Mouse (Mus musculus) brain, adult 2 months (tissue): ENCODE data around the gene Helt.
"Not testable (repeated sequence)": the region's sequence is repeated elsewhere in the genome, so short reads cannot be mapped to it uniquely, and the experiment has no call there.

Source experiments
- DNase-seq: peaks from one replicate; pipeline ENCODE4 v3.0.0; 2011; ENCODE audit warnings: low read depth, low spot score

The Helt gene

DNA sequence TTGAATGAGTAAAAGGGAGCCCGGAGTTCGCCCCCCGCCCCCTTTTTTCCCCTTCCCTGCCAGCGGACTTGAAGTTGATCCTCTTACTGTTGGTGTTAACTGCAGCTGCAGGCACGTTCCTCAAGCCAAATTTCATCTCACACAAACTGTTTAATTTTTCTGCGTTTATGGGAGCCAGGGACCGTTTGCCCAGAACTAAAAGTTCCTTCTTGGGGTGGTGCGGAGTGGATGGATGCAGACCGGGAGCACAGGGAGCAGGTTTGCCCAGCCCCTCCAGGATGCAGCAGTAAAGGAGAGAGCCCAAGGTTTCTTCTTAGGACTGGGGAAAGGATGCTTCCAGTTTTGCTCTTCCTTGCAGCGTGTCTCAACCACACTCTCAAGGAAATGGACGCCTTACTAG lies 2.1 kb upstream of the Helt start:
- DNase-seq: no peak

DNA sequence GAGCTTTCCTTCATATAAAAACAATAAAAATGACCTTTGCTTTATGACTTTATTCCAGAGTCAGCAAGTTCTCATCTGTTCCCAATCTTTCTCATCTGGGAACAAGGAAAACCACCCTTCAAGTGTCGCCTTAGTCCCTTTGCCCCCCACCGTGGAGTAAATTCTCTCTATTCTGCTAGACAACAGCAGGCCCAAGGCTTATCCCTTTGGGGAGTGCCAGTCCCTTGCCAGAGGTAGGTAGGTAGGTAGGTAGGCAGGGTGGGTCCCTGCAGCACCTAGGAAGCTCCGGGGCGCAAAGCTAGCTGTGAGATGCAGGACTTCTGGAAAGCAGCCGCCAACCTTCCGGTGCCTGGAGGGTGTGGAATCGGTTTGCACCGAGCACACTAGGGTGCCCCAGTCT lies 1.5 kb upstream of the Helt start:
- no peak for DNase-seq

DNA sequence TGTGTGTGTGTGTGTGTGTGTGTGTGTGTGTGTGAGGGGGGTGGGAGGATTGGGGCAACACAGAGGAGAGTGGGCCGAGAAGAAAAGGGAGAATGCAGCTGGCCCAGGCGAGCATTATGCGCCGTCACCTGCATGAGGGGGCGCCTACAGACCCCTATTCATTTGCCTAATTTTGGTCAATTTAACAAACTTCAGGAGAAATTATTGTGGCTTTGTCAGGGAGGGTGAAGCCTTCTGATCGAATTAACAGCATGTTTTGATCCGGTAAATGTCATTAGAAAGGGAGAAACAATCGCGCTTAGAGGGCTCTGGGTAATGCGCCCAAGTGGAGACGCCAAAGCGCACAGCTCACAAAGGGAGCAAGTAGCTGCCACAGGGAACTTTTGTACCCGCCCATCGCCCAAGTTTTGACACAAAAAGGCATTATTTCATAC lies 647 bp upstream of the Helt start:
- DNase-seq: no peak

- DNase-seq: peak; percentile 81
Observed at GRCm38 (mm10) chr8:46293741-46294151, 725 bp downstream of the Helt start.

- DNase-seq: no peak
Observed at GRCm38 (mm10) chr8:46293201-46293600, 1.3 kb downstream of the Helt start.

DNA sequence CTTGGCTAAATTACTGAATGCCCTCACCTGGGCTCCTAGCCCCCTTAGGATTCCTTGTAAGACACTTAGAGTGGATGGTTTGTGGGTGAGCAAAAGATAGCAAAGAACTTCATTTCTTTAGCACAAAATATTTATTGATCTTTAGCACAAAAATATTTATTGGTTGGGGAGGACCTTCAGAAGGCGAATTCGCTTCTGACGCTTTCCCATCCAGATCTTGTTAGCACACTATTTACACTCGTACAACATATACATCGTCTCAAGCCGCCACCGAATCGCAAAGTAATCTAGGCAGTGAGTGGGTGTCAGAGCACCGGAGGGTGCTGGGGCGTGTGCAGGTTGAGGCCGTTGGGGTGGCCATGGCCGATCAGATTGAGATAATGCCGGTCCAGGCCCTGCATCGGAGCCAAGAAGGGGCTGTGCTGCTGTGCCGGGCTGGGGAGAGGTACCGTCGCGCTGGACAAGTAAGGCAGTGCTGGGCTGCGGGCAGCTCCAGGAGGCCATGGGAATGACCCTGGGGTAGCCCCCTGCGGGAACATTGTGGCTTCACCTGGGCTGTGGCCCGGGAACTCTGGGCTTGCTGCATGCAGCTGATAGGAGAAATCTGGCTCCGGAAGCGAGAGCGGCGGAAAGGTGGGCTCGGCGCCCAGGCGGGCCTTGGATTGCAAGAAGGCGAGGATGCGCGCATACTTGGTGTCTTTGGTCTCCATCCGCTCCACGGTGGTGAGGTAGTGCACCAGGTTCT lies 2.4 kb downstream of the Helt start:
- DNase-seq: no peak

GRCm38 (mm10) chr8:46289274-46289673 lies 5.2 kb downstream of the Helt start:
- no peak for DNase-seq

DNA sequence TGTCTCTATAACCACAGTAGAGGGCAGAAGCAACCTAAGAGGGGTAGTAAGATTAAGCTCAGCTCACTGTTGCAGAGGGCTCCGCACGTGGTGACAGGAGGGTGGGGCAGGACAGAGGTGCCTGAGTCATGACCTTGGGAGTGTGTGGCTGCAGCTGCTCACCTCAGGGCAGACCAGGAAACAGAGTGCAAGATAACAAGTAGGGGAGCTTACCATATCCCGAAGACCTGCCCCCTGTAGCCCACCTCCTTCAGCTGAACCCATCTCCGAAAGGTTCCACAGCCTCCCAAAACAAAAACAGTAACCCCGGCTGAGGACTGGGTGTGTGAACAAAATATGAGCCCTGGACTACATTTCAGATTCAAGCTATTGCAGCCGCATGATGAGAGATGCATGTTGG lies 6.5 kb downstream of the Helt start:
- no peak for DNase-seq

DNA sequence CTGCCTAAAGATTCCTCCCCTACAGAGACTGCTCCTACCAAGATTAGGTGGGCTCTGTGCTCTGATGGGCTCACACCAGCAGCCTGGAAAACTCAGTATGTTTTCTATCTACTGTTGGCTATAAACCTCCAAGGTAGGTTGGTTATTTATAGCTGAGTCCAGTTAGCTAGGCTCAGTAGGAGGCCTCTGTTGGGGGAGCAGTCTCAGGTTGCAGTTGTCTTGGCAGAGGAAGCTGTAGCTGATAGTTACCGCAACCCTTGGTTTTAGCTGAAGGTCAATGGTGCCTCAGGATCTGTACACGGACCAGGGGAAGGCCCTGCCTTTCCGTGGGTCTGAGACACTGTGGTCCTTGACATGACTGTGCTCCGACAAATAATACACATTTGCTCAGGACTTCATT lies 8.5 kb downstream of the Helt start:
- no peak for DNase-seq

DNA sequence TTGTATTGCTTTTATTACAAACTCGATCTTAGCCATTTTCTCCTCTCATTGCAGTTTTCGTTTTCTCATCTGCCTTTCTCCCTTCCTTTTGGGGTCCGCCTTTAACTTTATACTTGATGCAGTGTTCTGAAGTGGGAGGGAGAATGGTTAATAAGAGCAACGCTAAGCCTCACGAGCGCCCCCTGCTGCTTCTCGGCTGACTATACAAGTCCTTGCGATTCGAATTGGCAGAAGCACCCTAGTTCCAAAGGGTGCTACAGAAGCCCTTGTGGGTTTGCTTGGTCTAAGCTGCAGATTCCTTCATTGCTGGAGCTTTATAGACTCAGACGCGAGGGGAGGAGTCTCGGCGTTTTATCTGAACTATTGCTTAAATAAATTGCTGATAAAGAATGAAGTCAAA lies 12.9 kb downstream of the Helt start:
- DNase-seq: peak; percentile 74

DNA sequence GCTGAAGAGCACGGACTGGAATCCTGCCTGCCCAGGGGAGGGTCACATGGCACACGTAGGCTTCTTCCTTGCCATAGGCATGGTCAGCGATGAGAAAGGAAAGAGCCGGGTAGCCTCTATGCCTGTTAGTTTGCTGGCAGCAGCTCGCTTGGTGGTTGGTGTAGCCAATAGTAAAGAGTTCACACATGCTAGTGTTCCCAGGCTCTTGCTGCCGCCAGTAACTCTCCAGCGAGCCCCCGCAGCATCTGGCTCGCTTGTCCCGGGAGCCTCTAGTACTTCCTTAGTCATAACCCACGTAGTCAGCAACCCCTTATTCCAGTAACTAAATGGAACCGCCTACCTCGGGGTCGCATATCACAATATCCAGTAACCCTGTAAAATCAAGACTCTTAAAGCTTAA lies 17.5 kb downstream of the Helt start:
- peak; percentile 35 for DNase-seq

GRCm38 (mm10) chr8:46270741-46271140 lies 23.7 kb downstream of the Helt start:
- no peak for DNase-seq

- DNase-seq: no peak
Observed at GRCm38 (mm10) chr8:46270147-46270546, 24.3 kb downstream of the Helt start.

DNA sequence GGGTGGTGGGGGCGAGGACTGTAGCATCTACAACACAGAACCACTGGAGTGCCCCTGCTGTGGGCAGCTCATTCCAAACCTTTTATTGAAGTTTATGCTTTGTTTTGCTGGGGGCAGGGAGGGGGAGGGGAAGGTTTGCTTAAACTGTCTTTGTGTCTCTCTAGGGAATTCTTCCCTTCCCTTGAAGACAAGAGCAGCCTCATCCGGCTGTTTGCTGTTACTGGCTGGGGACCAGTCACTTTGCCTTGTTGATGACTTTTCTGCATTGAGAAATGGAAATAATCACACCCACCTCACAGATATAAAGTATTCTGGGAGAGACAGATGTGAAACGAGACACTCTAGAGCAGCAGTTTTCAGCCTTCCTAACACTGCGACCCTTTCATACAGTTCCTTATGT lies 27.7 kb downstream of the Helt start:
- DNase-seq: no peak

GRCm38 (mm10) chr8:46264206-46264605 lies 30.3 kb downstream of the Helt start:
- not testable (repeated sequence) for DNase-seq

DNA sequence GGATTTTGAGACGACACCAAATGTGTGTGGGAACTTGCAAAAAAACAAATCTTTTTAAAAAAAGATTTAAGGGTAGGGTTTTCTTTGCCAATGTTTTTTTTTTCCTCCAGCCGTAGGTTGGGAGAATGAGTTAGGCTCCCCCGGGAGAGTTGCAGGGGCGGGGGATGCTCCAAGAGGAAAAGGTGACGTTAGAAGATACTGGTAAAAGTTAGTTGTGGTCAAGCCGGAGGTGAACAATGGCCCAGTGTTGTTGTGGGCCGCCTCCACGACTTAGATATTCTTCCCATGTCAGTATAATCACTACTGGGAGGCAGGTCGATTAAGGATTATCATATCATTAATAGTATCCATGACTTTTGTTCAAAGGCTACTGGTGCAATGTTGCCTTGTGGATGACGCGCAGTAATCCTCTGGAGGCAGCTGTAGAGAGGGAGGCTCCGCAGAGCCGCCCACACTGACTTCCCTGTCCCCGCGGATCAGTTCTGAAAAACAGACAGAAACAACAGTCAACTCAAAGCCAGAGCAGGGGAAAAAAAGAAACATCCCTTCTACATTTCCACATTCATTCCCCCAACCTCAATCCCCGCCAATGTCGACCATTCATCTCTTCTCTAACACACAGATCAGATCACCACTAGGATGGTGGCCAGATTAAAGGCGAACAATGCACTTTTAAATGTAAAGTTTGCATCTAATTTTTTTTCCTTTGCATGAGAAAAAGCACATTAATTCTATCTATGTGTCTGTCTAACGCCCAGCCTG lies 36.4 kb downstream of the Helt start:
- no peak for DNase-seq

DNA sequence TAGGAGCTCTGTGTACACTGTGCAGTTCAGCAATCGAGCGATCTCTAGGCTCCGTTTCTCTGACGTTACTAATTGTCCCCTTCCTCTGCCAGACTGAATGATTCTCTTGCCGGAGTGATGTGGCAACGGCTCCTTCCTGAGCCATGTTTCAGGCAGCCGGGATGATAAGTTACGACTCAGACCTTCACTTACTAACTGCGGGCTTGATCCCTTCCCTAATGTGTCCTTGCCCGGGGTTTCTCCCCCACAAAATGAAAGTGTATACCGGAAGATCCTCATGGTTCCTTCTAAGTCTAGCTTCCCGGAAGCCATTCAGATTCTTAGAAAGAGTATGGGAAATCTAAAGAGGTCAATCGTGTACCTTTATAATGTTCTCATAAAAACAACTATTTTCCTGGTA lies 42.0 kb downstream of the Helt start:
- DNase-seq: no peak

- no peak for DNase-seq
Observed at GRCm38 (mm10) chr8:46251561-46251960, 42.9 kb downstream of the Helt start.

GRCm38 (mm10) chr8:46246346-46246745 lies 48.1 kb downstream of the Helt start:
- DNase-seq: no peak

GRCm38 (mm10) chr8:46242946-46243345 lies 51.5 kb downstream of the Helt start:
- no peak for DNase-seq
